Mouse (Mus musculus) limb, embryonic 12.5 days (tissue): ENCODE results near the gene Zcchc4. TPM values are rescaled to one million over a fixed set of nuclear protein-coding genes. Genes with fewer than 3 reads are reported as not detected.

ENCODE experiments used
- polyA plus RNA-seq: library from polyadenylated mRNA; unstranded; fragments of >200 nt; fragmentation: Nextera tagmentation; extraction: Ambion mirVana; gene quantifications from 2 replicates; pipeline ENCODE4 v1.2.1, GENCODE M21; 2016

Gene Zcchc4
- polyA plus RNA-seq, 1 experiment from 2014 or later, result 25.6 TPM

Other genes with a start within 250 kb of the Zcchc4 start
- gene Lgi2, start 208.9 kb upstream of the Zcchc4 start, polyA plus RNA-seq, result 1.2 and 1.3 TPM in 2 replicates
- gene Sepsecs, start 105.7 kb upstream of the Zcchc4 start, polyA plus RNA-seq, result 7.9 and 8.5 TPM in 2 replicates
- gene Pi4k2b, start 33.8 kb upstream of the Zcchc4 start, polyA plus RNA-seq, result 22.3 and 22.7 TPM in 2 replicates
- gene Anapc4, start 58.6 kb downstream of the Zcchc4 start, polyA plus RNA-seq, result 125 and 128 TPM in 2 replicates